Mouse (Mus musculus) heart, postnatal 0 days (tissue): ENCODE measurements around the gene Cdca4. TPM values are rescaled to one million over a fixed set of nuclear protein-coding genes. Genes with fewer than 3 reads are reported as not detected.

Experiments used
- ATAC-seq: fragments of 200-750 bp; cut with Nextera tagmentation; 2 replicates; pipeline ENCODE4 v1.8.0; 2017; ENCODE audit warnings: low read depth, moderate number of reproducible peaks, moderate library complexity; ENCODE audit not compliant: insufficient read depth
- DNase-seq: peaks from one replicate; pipeline ENCODE4 v3.0.0-alpha.2; 2016; ENCODE audit warnings: low spot score
- H3K27ac ChIP-seq: fragments of 300-500 bp; sonication (generic); 2 replicates; pipeline ENCODE4 v1.5.1; 2014; ENCODE audit warnings: low read depth, mild to moderate bottlenecking
- H3K27me3 ChIP-seq: fragments of 300-500 bp; sonication (generic); 2 replicates; pipeline ENCODE4 v1.6.1; 2014; ENCODE audit warnings: low read length, mixed read lengths; ENCODE audit not compliant: control insufficient read depth, insufficient read depth
- H3K36me3 ChIP-seq: fragments of 300-500 bp; sonication (generic); replicated peaks from 2 replicates; pipeline ENCODE4 v1.6.1; 2014; ENCODE audit warnings: low read length, mixed read lengths; ENCODE audit not compliant: control insufficient read depth, insufficient read depth
- H3K4me1 ChIP-seq: fragments of 300-500 bp; sonication (generic); 2 replicates; pipeline ENCODE4 v1.6.1; 2014; ENCODE audit warnings: antibody characterized with exemption; ENCODE audit not compliant: control insufficient read depth, insufficient read depth
- H3K4me2 ChIP-seq: fragments of 300-500 bp; sonication (generic); 2 replicates; pipeline ENCODE4 v1.6.1; 2014; ENCODE audit warnings: low read depth, mild to moderate bottlenecking, low read length, moderate library complexity
- H3K4me3 ChIP-seq: fragments of 300-500 bp; sonication (generic); 2 replicates; pipeline ENCODE4 v1.5.1; 2014; ENCODE audit warnings: low read depth, low read length
- H3K9ac ChIP-seq: fragments of 300-500 bp; sonication (generic); replicated peaks from 2 replicates; pipeline ENCODE4 v1.6.1; 2014; ENCODE audit warnings: low read depth, low read length, mixed read lengths
- H3K9me3 ChIP-seq: fragments of 300-500 bp; sonication (generic); replicated peaks from 2 replicates; pipeline ENCODE4 v1.6.1; 2016; ENCODE audit warnings: low read length; ENCODE audit not compliant: control insufficient read depth
- CTCF ChIP-seq: IDR thresholded peaks from 2 replicates; pipeline ENCODE4 v1.5.1; 2016; ENCODE audit warnings: antibody characterized with exemption, control low read depth, low read depth
- EP300 ChIP-seq: IDR thresholded peaks from 2 replicates; pipeline ENCODE4 v1.6.1; 2016; ENCODE audit warnings: antibody characterized with exemption, low read depth
- WGBS: fragments of 180-500 bp; shearing (Covaris S2); extraction: QIAGEN DNeasy Blood & Tissue Kit; methylation state at CpG from one replicate; pipeline ENCODE4 v1.1.7; 2014; 5-methylcytosine and 5-hydroxymethylcytosine counted together
- polyA plus RNA-seq: library from polyadenylated mRNA; unstranded; fragments of >200 nt; fragmentation: Nextera tagmentation; extraction: Ambion mirVana; gene quantifications from 2 replicates; pipeline ENCODE4 v1.2.1, GENCODE M21; 2015
- total RNA-seq: library from RNA; depleted of rRNA; stranded (reverse); fragments of >200 nt; gene quantifications from 2 replicates; pipeline ENCODE4 v1.2.3, GENCODE M21; 2014; ENCODE audit warnings: low replicate concordance

The Cdca4 gene
- total and polyA plus RNA-seq, 2 experiments from 2014 or later = 18.6 to 27.7 TPM

- WGBS = 24% methylated on average over 15 of the region's 15 CpGs
- Histone ChIP-seq H3K9me3 (no peaks in the 10 kb centered on the region), H3K9ac (no peak overlapping the region), H3K4me3 (no peak overlapping the region), H3K4me2 (no peak overlapping the region), H3K4me1 (peaks cover 44% of the 10 kb centered on the region), H3K27ac (peak overlapping the region; percentile 7; the same call in 1 of the 2 replicates), H3K27me3 (peaks cover 18% of the 10 kb centered on the region), H3K36me3 (no peaks in the 10 kb centered on the region)
- ATAC-seq (peak; percentile 25; the same call in 1 of the 2 replicates), DNase-seq (no peak)
- TF ChIP-seq CTCF = no peak
- no peak for TF ChIP-seq EP300
Measured at GRCm38 (mm10) chr12:112797672-112798331, 31.4 kb downstream of the Cdca4 start.

DNA sequence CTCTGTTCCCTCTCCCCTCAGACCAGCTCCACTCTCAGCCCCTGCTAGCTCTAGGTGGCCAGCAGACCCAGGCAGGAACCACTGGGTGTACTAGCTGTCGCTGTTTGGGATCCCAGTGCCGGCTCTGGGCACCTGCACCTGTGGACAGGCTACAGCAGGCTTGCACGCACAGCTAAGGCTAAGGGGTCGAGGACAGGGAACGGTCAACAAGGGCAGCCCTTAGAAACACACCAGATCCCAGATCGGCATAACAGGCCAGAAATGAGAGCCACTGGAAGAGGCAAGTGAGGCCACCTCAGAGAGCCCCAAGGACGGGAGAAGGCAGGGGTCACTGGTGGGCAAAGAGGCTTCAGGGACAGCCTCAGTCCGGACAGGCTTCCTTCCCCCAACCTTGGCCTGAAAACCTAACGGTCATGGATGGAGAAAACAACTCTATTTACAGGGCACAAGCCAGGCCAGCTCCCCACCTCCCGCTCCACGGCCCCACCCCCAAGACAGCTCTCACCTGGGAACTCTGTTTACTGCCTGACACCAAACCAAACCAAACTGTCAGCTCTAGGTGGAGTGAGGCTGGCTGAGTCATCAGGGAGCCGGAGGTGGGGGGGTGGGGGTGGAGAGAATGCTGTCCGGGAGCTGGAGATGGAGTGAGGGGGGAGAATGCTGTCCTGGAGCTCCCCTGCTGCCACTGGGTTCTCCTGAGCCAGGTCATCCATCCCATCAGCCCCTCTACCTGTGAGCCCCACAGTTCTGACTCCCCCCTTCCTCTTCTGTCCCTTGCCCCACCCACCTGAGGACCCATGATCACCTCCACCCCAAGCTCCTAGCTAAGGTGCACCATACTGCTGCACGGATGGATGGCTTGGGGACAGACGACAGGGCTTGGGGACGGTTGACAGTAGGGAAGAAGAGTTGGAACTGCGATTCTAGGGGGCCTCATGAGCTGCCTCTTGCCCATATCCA is 32.4 kb downstream of the Cdca4 start:
- H3K4me3 ChIP-seq = no peak overlapping the region
- ATAC-seq (no peak), DNase-seq (no peak)
- H3K36me3 ChIP-seq = no peaks in the 10 kb centered on the region
- H3K4me2 ChIP-seq = no peak overlapping the region
- peaks cover 13% of the 10 kb centered on the region for H3K27me3 ChIP-seq
- no peak overlapping the region for H3K9ac ChIP-seq
- WGBS = 50% methylated on average over 17 of the region's 17 CpGs
- TF ChIP-seq EP300 (no peak), CTCF (no peak)
- H3K27ac ChIP-seq = peak overlapping the region; percentile 33; the same call in 1 of the 2 replicates
- H3K4me1 ChIP-seq = peaks cover 37% of the 10 kb centered on the region
- no peaks in the 10 kb centered on the region for H3K9me3 ChIP-seq

DNA sequence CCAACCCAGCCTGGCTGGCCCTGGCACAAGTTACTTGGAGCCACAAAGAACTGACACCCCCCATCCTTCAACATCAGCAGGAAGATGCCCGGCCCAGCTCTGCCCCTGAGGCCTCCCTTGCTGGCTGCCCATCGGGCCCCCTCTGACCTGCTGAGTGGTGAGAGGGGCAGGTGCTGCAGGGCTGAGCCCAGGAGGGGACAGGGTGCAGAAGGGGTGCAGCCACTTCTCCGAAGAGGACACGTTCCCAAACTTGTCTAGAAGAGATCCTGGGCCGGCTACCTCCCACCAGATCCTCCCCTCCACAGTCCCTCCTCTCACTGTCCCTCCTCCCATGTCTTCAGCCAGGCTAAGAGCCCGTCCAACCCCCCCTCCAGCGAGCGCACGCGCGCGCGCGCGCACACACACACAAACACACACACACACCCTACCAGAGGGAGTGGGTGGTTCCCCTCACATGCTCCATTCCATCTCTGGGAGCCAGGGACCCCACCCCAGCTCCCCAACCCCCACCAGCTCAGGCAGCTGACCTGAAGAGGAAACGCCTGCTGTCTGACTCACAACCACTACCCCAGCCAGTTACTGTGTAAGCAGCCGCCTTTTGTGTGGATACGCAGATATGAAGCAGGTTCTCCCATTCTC is 33.6 kb downstream of the Cdca4 start:
- no peaks in the 10 kb centered on the region for H3K36me3 ChIP-seq
- no peaks in the 10 kb centered on the region for H3K9me3 ChIP-seq
- H3K27ac ChIP-seq = peak overlapping the region; percentile 68; the same call in 1 of the 2 replicates
- H3K9ac ChIP-seq = no peak overlapping the region; the same call in 1 of the 2 replicates
- TF ChIP-seq EP300 (no peak), CTCF (no peak)
- ATAC-seq = peak; percentile 37
- peak overlapping the region; percentile 49 for H3K4me2 ChIP-seq
- peaks cover 34% of the 10 kb centered on the region for H3K4me1 ChIP-seq
- H3K27me3 ChIP-seq = peaks cover under 1% of the 10 kb centered on the region; the same call in 1 of the 2 replicates
- WGBS = 45% methylated on average over 18 of the region's 18 CpGs
- peak overlapping the region; percentile 7; the same call in 1 of the 2 replicates for H3K4me3 ChIP-seq
- DNase-seq = peak; percentile 67

DNA sequence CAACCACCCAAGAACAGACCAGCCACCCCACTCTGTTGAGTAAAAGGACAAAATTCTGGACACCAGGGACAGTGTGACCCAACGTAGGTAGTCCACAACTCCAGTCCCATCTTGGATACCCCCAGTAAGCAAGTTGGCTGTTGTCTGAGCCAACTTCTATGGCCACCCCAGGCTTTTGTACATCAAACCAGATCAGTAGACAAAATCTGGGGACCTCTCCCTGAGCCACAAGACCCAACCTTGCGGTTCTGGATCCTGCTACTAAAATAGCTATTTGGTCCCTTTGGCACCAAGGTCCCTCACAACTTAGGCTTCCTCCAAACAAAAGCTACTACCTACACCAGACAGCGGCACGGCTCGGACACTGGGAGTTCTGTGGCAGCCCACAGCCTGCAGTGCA is 34.2 kb downstream of the Cdca4 start:
- no peaks in the 10 kb centered on the region for H3K9me3 ChIP-seq
- TF ChIP-seq CTCF (no peak), EP300 (no peak)
- H3K36me3 ChIP-seq = no peaks in the 10 kb centered on the region
- peak overlapping the region; percentile 68; the same call in 1 of the 2 replicates for H3K27ac ChIP-seq
- H3K4me3 ChIP-seq = peak overlapping the region; percentile 7; the same call in 1 of the 2 replicates
- H3K27me3 ChIP-seq = no peaks in the 10 kb centered on the region
- no peak overlapping the region; the same call in 1 of the 2 replicates for H3K9ac ChIP-seq
- H3K4me2 ChIP-seq = peak overlapping the region; percentile 49
- peaks cover 34% of the 10 kb centered on the region for H3K4me1 ChIP-seq
- ATAC-seq (no peak), DNase-seq (no peak)
- 93% methylated on average over 5 of the region's 5 CpGs for WGBS

DNA sequence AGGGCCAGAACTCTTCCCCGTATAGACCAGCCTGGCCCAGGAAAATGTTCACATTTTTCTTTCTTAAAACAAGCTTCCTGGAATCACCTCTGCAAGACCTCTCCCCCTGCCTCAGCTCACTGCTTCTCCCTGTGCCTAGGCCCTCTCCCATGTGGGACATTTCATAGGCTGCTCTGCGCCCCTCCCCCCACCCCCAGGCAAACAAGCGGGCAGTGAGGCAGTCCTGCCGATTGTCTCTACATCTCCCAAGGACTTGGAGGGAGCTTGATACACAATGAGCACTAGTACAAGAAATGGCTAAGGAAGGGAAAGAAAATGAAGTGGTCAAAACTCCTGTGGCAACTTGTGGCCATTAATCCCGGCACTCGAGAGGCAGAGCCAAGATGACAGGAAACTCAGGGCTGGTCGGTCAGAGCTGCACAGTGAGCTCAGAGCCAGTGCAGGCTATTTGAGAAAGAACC is 34.8 kb downstream of the Cdca4 start:
- Histone ChIP-seq H3K4me3 (peak overlapping the region; percentile 18; the same call in 1 of the 2 replicates), H3K4me2 (peak overlapping the region; percentile 49), H3K36me3 (no peaks in the 10 kb centered on the region), H3K9me3 (no peaks in the 10 kb centered on the region), H3K9ac (no peak overlapping the region), H3K27ac (peak overlapping the region; percentile 68), H3K4me1 (peaks cover 34% of the 10 kb centered on the region), H3K27me3 (no peaks in the 10 kb centered on the region)
- 19% methylated on average over 7 of the region's 7 CpGs for WGBS
- DNase-seq (no peak), ATAC-seq (peak; percentile 6; the same call in 1 of the 2 replicates)
- peak; percentile 7; the same call in 1 of the 2 replicates for TF ChIP-seq EP300
- no peak for TF ChIP-seq CTCF
